Mouse (Mus musculus) retina, adult 2 months (tissue): ENCODE data around the gene Hes5.

Experiments used
- DNase-seq: peaks from one replicate; pipeline ENCODE4 v3.0.0-alpha.2; 2012; ENCODE audit warnings: low read depth, low spot score

Gene Hes5

DNA sequence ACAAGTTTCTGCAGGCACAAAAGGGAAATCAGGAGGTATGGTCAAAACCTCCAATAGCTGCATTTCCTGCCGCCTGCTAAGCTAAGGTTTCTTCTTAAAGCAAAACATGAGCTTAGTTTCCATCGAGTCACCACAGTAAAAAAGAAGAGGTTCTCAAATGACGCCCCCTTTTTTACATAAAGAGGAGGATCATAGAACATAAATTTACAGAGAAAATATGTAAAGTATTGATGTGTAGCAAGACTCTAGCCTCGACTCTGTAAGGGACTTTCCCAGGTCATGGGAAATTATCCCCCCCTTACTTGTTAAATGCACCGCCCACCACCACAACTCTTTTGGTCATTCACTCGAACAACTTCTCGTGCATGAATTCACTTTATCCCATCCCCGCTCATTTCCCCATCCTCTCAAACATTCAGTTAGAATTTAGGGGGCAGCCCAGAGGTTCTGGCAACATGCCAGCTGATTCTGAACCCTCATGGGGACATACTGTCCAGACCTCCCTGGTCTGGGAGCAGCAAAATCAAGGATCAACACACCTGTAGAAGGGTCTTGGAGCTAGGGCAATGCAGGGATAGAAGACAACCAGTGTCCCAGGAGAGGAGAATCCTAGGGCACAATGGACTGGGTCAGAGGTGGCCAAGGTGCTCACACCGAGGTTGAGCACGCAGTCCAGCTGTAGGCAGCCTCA is 17.9 kb upstream of the Hes5 start:
- no peak for DNase-seq

DNA sequence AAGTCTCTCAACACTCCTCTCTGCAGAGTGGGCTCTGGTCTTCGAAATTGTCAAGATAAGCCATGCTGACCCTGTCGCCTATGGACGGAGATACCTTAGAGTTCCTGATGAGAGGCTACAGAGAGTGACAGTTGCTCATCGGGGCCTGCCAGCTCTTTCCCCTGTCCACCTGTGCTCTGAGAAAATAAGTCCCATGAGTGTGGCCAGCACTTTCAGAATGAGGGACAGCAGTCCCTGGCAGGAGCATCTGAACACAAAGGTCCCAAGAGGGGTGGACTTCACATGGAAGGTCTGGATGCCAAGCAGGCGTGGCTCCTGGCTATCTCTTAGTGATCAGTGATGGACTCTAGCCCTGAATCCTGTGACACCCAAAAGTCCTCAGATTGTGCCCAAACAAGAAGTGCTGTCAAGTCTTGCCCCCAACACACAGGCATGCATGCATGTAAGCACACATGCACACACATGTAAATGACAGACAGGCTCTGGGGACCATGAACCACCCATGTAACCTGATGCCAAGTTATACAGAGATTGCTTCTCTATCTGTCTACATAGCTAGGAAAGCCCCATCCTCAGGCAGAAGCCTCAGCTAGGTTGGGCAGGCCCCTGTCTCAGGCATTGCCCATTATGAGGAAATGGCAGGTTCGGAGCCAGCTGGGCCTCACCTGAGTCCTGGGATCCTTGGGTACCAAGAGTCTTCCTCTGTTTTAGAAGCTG is 17.2 kb upstream of the Hes5 start:
- no peak for DNase-seq

DNA sequence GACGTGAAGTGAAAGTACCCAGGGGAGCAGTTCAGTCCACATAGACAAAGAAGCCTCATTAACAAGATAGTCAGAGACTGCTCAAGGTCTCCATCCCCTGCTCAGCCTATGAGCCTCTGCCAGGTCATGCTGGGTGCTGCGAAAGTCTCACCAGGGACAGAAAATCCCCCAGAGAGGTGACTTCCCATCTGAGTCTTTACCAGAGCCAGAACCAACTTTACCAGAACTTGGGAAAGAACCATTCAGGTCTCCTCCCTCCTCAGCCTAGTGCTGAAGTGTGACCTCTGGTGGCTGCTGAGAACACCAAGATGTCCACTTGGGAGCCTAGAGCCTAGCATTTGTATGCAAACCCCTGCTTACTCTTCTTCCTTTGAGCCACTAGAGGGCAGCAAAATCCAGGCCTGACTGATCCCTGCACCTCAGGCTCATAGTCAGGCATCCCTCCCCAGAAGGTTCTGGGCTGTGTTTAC is 16.6 kb upstream of the Hes5 start:
- DNase-seq: peak; percentile 87

DNA sequence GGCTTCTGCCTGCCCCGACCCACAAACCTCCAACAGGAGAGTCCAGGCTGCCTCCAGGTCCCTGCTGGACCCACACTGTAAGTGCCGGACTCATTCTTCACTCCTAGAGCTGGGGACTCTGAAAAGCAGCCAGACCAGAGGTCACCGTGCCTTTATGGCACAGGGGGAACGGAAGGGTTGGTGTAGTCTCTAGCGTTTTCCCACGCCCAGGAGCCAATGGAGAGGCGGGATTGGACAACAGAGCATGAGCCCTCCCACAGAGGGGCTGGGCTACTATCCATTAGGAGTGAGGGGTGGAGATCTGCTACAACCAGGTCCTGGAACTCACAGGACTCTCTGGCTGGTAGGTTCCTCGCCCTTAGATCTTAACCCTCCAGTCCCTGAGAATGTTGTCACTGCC is 14.4 kb upstream of the Hes5 start:
- DNase-seq: no peak

DNA sequence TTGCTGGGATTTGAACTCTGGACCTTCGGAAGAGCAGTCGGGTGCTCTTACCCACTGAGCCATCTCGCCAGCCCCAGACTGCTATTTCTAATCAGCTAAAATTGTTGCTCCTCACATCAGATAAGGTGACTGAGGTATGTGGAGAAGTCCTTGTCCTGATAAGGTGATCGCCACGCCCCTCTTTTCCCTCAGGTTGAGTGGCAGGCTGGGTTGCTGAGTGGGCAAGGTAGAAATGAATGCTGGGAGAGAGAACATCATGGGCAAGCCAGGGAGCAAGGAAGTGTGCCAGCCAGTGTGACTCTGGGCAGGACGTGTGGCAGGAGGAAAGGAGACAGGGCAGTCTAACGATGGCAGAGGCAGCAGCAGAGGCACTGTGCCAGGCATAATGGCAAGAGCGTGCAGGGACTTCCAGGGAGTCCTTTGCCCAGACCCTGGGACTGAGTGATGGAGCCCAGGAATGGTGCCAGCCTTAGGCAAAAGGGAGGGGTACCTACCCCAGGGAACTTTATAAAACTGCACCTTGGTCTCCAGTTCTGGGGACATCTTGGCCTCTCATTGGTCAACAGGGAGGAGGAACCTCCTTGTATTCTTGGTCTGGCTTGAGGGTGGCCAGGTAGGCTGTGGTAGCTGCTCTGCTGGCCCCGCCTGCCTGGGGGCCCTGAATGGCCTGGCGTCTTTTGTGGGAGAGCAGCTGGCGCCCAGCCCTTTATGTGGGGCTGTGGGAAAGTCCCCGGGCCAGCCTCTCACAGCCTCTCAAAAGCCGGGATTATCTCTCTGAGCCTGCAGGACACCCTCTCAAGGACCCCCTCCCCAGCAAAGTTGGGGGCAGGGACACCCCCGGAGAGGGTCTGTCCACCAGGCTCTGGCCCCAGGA is 12.4 kb upstream of the Hes5 start:
- DNase-seq: no peak

DNA sequence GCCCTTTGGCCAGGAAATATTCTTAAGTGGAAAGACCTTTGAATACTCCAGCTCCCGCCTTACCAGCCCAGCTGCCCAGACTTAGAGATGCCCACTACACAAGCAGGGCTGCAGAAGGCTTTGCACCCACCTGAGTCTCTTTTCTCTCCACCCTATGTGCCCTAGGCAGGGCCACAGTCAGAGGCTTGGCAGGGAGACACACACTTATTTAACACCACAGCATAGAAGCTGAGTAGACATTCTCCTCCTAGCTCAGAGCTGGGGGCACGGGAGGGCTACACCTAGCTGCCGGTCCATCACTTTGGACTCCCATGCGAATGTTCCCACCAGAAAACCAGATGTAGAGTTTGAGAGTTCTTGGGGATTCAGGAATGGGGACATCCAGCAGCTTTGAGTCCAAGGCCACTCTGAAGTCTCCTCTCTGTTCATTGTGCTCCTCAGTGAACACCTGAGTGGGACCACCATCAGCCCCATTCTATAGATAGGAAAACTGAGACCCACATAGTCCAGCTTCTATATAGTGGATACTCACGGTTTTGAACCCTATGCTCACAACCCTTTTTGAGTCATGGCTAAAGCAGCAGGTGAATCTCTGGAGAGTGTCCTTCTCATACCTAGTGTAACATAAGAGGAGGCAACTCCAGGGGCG is 11.7 kb upstream of the Hes5 start:
- DNase-seq: no peak

DNA sequence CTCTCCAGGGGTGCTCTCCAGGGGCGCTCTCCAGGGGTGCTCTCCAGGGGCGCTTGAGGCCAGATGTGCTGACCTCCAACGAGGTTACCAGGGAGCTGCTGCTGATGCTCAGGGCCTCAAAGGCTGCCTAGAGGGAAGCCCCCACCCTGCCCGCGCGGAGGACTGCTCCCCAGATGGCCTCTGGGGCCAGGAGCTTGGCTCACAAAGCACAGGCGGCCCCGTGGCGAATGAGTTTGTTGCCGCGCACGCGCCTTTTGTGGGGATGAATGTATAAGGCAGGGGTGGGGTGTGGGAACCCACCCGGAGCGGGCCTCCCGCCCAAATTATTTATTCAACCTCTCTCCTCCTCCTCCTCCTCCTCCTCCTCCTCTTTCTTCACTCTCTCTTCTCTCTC is 11.1 kb upstream of the Hes5 start:
- no peak for DNase-seq

DNA sequence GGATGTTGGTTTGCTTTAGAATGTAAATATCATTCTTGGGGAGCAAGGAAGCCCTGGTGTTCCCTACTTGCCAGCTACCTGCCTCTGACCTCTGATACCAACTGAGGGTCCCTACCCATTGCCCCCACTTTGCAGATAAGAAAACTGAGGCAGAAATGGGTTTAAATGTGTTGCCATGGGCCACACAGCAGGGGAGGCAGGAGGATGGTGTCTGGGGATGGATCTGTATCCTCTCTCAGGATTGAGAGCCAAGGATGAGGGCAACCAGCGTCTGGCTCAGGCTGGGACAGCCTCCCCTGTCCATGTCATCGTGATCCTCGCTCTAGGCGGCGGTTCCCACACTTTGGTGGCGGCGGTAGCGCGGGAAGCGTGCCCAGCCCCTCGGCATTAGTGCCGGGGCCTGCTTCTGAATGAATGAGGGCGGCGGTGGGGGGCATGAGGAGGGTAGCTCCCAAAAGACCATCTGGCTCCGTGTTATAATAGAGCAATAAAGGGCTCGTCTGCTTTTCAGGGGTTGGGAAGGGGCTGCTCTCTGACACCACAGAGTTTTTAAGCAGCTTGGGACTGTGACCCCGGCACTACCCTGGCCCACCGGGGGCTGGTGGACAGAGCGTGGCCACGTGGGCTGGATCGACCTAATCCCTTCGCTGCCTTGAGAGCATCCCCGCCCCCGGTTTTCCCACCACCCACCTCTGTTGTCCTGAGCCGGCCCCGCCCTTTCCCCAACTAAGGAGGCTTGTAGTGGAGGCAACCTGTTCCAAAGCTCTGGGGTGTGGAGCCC is 8.1 kb upstream of the Hes5 start:
- DNase-seq: no peak

DNA sequence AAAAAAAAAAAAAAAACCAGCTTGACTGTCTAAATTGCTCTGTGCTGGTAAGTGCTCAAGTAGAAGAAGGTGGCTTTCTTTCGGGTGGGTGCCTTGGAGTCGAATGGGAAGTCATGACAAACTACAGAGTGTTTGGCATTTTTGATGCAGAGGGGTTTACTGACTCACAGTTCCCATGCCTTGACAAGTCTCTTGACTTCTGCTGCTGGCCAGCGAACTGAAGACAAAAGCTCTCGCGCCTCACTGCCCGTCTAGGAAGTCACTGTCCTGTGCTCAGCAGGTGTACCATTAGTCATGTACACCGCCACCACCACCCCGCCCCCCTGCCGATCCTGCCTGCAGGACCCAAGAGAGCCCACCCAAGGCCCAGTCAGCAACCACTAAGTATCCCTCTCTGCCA is 4.1 kb upstream of the Hes5 start:
- DNase-seq: no peak

DNA sequence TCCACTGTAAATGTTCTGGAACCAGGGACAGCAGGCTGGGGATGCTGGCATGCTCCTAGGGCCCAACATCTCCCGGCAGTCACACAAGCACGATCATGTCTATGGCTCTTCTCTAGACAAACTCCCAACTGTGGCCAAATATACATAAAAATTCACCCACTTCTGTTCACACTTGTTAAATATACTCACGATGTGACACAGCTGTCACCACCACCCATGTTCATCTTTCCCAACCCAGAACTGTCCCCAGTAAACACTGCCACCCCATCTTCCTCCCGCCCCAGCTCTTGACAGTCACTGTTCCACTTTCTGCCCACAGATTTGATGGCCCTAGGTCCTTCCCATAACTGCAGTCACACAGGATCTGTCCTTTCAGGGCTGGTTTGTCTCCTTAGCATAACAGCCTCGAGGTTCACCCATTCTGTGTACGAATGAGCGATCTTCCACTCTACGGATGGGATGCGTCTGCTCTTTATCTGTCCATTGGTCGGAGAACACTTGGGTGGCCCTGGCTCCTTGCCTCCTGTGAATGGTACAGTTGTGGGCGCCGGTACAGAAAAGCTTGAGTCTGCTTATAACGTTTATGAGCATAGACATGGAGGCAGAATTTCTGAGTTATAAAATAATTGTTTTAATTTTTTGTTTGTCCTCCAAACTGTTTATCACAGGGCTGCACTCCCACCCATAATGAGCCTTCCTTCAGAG is 3.3 kb upstream of the Hes5 start:
- DNase-seq: no peak

DNA sequence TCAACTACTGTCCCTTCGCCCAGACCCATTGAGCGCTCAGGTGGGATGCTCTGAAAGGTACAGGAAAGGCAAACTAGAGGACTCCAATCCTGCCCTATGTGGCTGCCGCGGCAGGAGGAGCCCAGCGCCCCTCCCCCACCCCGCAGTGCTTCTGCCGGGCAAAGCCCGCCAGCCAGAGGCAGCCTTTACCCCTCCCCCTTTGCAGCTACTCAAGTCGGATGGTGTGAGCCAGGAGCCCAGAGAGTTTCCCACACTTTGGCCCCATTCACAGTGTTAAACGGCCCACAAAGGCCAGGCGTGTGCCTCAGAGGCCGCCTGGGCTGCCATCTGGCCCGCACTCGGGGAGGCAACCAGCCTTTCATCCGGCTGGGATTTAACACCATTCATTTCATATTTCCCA is 2.6 kb upstream of the Hes5 start:
- no peak for DNase-seq

DNA sequence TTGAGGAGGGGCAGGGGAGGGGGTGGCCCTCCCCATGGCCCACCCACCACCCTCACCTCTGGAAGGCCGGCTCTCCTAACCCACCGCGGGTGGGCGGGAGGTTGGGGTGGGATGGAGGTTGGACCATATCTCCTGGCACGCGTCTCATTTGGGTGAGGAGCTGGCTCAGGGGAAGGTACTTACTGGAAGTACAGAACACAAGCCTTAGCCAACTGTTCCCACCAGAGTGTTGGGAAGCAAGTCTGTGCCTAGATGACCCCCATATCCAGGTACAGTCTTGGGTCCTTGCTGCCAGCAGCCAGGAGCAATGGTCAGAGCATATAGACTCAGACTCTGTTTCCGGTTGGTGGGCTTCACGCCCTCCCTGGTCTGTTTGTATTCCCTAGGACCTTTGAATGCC is 2.1 kb upstream of the Hes5 start:
- DNase-seq: no peak

DNA sequence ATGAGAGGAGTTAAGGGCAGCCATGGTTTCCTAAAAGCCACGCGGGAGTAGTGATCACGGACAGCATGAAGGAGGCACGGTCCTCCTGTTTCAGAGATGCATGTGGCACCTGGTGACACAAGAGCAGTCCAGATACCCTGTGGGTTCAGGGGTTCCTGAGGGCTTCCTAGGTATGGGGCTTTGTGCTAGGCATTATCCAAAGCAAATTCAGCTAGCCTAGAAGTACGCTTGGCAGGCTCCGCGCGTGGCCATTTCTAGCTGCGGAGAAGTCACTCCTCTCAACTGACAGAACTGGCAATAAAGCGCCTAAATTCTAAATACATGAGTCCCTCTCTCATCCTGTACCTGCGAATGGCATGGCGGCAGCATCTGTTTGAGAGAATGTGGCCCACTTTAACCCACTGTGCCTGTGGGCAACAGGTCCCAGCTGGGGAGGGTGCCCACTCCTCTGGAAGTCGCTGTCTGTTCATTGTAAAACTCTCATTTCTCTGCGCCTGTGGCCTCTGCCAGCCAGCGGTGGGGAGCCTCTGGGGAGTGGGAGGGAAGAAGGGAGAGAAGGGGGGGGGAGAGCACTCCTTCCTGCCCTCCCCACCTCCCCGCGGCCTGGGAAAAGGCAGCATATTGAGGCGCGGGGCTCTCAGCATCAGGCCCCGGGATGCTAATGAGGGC is 568 bp upstream of the Hes5 start:
- no peak for DNase-seq

DNA sequence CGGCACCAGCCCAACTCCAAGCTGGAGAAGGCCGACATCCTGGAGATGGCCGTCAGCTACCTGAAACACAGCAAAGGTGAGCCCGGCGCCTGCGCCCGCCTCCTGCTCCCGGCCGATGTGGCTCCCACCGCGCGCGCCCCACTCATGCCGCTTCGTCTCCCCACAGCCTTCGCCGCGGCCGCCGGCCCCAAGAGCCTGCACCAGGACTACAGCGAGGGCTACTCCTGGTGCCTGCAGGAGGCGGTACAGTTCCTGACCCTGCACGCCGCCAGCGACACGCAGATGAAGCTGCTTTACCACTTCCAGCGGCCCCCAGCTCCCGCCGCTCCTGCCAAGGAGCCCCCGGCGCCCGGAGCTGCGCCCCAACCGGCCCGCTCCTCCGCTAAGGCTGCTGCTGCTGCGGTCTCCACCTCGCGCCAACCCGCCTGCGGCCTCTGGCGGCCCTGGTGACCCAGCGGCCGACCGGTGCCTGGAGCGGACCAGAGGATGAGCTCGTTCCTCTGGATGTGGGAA is 559 bp downstream of the Hes5 start:
- no peak for DNase-seq

DNA sequence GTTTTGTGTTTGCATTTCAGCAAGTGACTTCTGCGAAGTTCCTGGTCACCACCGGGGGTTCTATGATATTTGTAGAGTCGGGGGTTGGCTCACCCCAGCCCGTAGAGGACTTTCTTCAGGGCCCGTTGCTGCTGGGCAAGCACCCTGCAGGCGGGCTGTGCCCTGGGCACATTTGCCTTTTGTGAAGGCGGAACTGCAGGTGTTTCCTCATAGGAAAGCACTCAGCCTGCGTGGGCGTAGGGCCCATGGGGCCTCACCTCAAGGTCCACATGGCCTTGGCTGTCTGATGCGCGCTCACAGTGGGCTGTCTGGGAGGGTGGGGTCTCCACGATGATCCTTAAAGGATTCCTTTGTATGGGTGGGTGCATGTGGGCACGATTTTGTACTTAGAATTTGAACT is 1.2 kb downstream of the Hes5 start:
- no peak for DNase-seq

DNA sequence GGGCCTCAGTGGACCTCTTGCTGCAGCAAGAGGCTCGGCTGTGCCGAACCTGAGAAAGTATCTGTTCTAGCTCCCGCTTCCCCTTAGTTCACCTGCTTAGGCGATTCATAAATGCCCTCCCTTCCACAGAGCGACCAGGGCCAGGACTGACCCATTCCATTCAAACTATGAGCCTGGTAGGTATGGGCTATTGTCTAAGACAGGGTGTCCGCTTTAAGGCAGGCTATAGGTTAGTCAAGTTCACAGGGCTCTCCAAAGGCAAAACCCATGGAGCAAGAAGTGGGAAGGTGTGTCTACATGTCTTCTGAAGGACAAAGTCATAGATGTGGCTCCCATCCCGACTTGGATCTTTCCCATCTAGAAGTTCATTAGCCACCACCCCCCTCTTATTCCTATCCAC is 2.0 kb downstream of the Hes5 start:
- no peak for DNase-seq

DNA sequence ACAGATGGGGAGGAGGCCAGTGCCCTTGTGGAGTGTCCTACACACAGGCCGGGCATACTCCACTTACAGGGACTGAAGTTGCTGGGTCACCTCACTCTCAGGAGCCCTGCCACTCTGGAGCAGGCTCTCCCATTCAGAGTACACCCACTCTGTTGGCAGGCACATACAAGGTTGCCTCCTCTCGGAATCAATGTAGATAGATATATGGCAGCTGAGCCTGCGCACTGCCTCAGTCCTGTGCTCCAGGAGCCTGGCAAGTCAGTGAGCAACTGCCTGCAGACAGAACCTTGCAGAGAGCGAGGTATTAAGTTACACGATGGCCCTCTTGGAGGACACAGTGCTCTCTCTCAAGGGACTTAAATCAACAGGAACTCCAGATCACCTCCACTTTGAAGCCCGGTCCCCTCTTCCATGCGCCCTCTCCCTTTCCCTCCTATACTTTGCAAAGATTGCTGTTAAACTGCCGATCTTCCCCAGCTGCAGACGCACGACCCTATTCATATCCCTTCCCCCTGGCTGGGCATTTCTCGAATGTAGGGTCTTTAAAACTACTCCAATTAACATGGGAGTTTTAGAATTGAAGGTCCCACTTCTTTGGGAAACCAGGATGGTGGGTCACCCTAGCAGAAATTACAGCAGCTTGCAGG is 2.6 kb downstream of the Hes5 start:
- DNase-seq: no peak

DNA sequence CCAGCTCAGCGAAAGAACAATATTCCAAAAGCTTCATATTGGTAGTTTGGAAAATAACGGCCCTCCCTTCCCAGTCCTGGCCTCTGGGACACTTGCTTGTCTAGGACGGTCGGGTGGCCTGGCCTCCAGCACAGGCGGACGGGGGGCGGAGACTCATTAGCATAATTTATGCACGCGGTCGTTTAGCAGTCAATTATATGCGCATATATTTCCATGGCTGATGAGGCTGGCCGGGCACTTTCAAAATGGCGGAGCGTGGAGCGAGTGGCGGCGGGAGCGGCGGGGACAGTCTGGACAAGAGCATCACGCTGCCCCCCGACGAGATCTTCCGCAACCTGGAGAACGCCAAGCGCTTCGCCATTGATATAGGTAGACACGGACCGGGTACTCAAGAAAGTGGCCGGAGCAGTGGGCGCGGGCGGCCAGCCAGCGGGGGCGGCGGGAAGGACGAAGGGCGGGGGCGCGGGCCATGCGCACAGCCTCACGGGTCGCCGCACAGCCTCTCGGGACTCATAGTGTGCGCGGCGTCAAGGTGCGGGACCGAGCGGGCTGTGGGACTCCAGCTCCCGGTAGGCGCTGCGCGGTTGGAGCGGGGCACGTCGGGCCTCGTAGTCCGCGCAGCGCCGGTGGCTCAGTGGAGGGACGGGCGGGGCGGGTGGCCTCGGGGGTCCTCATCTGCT is 3.3 kb downstream of the Hes5 start, which contains the start of gene Pank4:
TSS of gene Pank4 (plus strand) at position 223 of the 680 bp plus-strand sequence.
- peak; percentile 82 for DNase-seq
